Mouse (Mus musculus): ENCODE results near the gene Spg7.

- TF ChIP-seq CTCF (IDR thresholded peaks at IDR 0.05; ENCODE audit: extremely low read depth, insufficient read depth, insufficient read length, insufficient replicate concordance): no peak
- TF ChIP-seq POLR2A (IDR thresholded peaks at IDR 0.05; ENCODE audit: low read depth, low read length): no peak
These were observed 20.3 kb downstream of the Spg7 start for GRCm38 (mm10) chr8:123082993-123083392.
